Mouse (Mus musculus) liver, adult 2 months (tissue): ENCODE measurements around the gene Uxs1. TPM values are rescaled to one million over a fixed set of nuclear protein-coding genes. Genes with fewer than 3 reads are reported as not detected.
A peak's percentile ranks its signal among the peaks of the same experiment; 100 is the strongest.

ENCODE experiments used
- DNase-seq: peaks from one replicate; pipeline ENCODE4 v3.0.0-alpha.2; 2011; ENCODE audit warnings: low read depth, low spot score; ENCODE audit errors: extremely low read depth
- H3K27ac ChIP-seq: fragments of 200-500 bp; replicated peaks from 2 replicates; pipeline ENCODE4 v1.5.1; 2012; ENCODE audit warnings: low read depth, mild to moderate bottlenecking, control low read depth, inconsistent platforms, low read length; ENCODE audit not compliant: insufficient read depth
- H3K27me3 ChIP-seq: fragments of 200-500 bp; 2 replicates; pipeline ENCODE4 v1.6.1; 2012; ENCODE audit warnings: mild to moderate bottlenecking, moderate library complexity, low read length, inconsistent platforms; ENCODE audit not compliant: control insufficient read depth, insufficient read depth
- H3K36me3 ChIP-seq: fragments of 200-500 bp; 2 replicates; pipeline ENCODE4 v1.6.1; 2012; ENCODE audit warnings: low read length, inconsistent platforms; ENCODE audit not compliant: control insufficient read depth, insufficient read depth
- H3K4me1 ChIP-seq: fragments of 200-500 bp; 2 replicates; pipeline ENCODE4 v1.6.1; 2011; ENCODE audit warnings: low read length; ENCODE audit not compliant: control insufficient read depth, insufficient read depth
- H3K4me3 ChIP-seq: fragments of 200-500 bp; 2 replicates; pipeline ENCODE4 v1.5.1; 2011; ENCODE audit warnings: low read depth, mild to moderate bottlenecking, control low read depth, low read length, moderate library complexity; ENCODE audit not compliant: insufficient read depth
- H3K79me2 ChIP-seq: fragments of 200-500 bp; 2 replicates; pipeline ENCODE4 v1.6.1; 2012; ENCODE audit warnings: inconsistent platforms, mild to moderate bottlenecking, low read length, moderate library complexity; ENCODE audit not compliant: control insufficient read depth, insufficient read depth
- H3K9ac ChIP-seq: fragments of 200-500 bp; 2 replicates; pipeline ENCODE4 v1.6.1; 2012; ENCODE audit warnings: low read depth, mild to moderate bottlenecking, control low read depth, inconsistent platforms, low read length
- CTCF ChIP-seq: fragments of 200-500 bp; IDR thresholded peaks from 2 replicates; pipeline ENCODE4 v1.5.1; 2011; ENCODE audit warnings: low read depth, low read length, control low read depth
- POLR2A ChIP-seq: fragments of 200-500 bp; IDR thresholded peaks from 2 replicates; pipeline ENCODE4 v1.6.1; 2011; ENCODE audit warnings: low read length, control low read depth; ENCODE audit not compliant: insufficient read depth; ENCODE audit errors: extremely low read depth
- WGBS: fragments of 180-500 bp; shearing (Covaris S2); methylation state at CpG from one replicate; pipeline ENCODE4 v1.1.7; 2018; 5-methylcytosine and 5-hydroxymethylcytosine counted together
- polyA plus RNA-seq: library from polyadenylated mRNA; depleted of rRNA; stranded (reverse); fragments of >200 nt; gene quantifications from 2 replicates; pipeline ENCODE4 v1.2.3, GENCODE M21; 2012
- total RNA-seq: library from RNA; depleted of rRNA; stranded (reverse); fragments of >200 nt; gene quantifications from 2 replicates; pipeline ENCODE4 v1.2.3, GENCODE M21; 2014

The Uxs1 gene
- total and polyA plus RNA-seq, 2 experiments: 6.7 to 8.9 TPM

DNA sequence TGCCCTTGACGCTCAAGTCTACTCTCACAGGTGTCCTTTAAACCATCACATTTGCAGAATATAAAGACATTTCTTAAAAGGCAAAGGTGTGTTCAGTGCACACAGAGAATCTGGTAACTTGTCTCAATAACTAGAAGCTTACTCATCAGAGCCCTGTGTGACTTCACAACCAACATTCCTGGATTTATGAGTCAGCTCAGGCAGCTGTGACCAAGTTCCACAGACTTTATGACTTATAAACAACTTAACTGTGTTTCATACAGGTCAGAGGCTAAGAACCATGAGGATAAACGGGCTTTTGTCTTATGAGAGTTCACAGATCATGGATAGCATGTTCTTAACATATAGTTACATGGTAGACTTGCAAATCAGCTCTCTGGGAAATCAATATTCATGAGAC is 8.5 kb downstream of the Uxs1 start:
- H3K9ac ChIP-seq: no peak overlapping the region
- WGBS: 85% methylated on average over 2 of the region's 2 CpGs
- no peaks in the 10 kb centered on the region; the same call in 1 of the 2 replicates for H3K36me3 ChIP-seq
- DNase-seq: no peak
- no peak for TF ChIP-seq POLR2A
- no peak for TF ChIP-seq CTCF
- H3K27me3 ChIP-seq: no peaks in the 10 kb centered on the region
- H3K4me3 ChIP-seq: no peak overlapping the region
- H3K27ac ChIP-seq: no peak overlapping the region
- H3K79me2 ChIP-seq: peaks cover 14% of the 10 kb centered on the region; the same call in 1 of the 2 replicates
- no peaks in the 10 kb centered on the region; the same call in none of the 2 replicates for H3K4me1 ChIP-seq

DNA sequence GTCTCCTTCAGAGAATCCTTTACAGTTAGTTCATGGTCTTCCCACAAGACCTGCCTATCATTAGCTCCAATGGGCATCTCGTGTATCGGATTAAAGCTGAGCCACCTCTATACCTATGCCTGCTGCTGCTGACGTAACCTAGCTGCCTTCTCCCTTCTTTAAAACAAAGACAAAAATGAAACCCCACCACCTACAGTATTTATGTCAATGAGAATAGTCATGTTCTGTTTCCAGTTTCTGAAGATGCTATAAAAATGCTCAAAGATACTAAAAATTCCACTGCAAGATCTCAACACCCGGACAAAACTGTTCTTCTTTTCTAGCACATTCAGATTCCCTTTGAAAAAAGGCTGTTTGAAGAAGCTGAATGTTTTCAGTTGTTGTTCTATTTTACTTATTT is 9.2 kb downstream of the Uxs1 start:
- H3K9ac ChIP-seq: no peak overlapping the region
- H3K79me2 ChIP-seq: peaks cover 14% of the 10 kb centered on the region; the same call in 1 of the 2 replicates
- H3K4me1 ChIP-seq: no peaks in the 10 kb centered on the region; the same call in none of the 2 replicates
- WGBS: 93% methylated on average over 4 of the region's 4 CpGs
- no peak for DNase-seq
- TF ChIP-seq CTCF: no peak
- H3K27ac ChIP-seq: no peak overlapping the region
- no peak overlapping the region for H3K4me3 ChIP-seq
- no peaks in the 10 kb centered on the region for H3K27me3 ChIP-seq
- no peaks in the 10 kb centered on the region; the same call in 1 of the 2 replicates for H3K36me3 ChIP-seq

DNA sequence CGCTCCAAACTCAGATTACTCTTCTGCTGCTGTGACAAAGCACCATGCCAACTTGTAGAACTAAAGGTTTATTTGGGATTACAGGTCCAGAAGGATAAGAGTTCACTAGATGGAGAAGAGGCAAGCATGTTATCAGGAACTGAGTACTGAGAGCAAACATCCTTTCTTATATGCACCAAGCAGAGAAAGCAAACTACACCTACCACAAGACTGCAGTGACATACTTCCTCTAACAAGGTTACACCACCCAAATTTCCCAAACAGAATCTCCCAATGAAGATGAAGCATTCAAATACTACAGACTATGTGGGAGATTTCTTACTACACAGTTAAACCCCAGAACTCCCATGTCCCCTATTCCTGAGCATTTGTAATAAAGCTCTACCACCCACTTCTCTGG is 15.8 kb downstream of the Uxs1 start:
- no peak for DNase-seq
- Histone ChIP-seq H3K27me3 (no peaks in the 10 kb centered on the region), H3K9ac (no peak overlapping the region), H3K79me2 (no peaks in the 10 kb centered on the region; the same call in 1 of the 2 replicates), H3K36me3 (no peaks in the 10 kb centered on the region; the same call in 1 of the 2 replicates), H3K4me3 (no peak overlapping the region), H3K4me1 (no peaks in the 10 kb centered on the region), H3K27ac (no peak overlapping the region)
- WGBS: 91% methylated on average over 1 of the region's 1 CpGs
- no peak for TF ChIP-seq CTCF
- no peak for TF ChIP-seq POLR2A

- H3K4me3 ChIP-seq: no peak overlapping the region
- H3K27me3 ChIP-seq: no peaks in the 10 kb centered on the region
- 71% methylated on average over 3 of the region's 3 CpGs for WGBS
- H3K36me3 ChIP-seq: no peaks in the 10 kb centered on the region
- DNase-seq: peak; percentile 24
- no peak for TF ChIP-seq CTCF
- no peak for TF ChIP-seq POLR2A
- no peaks in the 10 kb centered on the region for H3K4me1 ChIP-seq
- no peak overlapping the region for H3K9ac ChIP-seq
- no peaks in the 10 kb centered on the region; the same call in 1 of the 2 replicates for H3K79me2 ChIP-seq
- no peak overlapping the region for H3K27ac ChIP-seq
These were observed 16.5 kb downstream of the Uxs1 start for GRCm38 (mm10) chr1:43811055-43811454.

DNA sequence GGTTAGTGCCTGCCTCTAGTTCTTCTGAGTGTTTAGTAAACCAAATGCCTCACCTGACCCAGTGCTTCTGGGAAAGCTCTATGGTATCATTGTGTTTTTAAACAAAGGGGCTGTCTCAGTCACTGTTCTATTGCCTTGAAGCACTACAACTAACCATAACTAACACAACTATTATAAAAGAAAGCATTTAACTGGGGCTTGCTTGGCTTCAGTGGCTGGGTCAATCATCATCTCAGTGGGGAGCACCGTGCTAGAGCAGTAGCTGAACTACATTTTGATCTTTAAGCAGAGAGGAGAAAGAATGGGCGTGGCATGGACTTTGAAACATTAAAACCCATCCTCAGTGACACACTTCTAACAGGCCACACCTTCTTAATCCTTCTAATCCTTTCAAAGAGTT is 18.2 kb downstream of the Uxs1 start:
- no peaks in the 10 kb centered on the region for H3K27me3 ChIP-seq
- no peak for DNase-seq
- no peaks in the 10 kb centered on the region for H3K36me3 ChIP-seq
- H3K9ac ChIP-seq: no peak overlapping the region
- WGBS: 100% methylated on average over 2 of the region's 2 CpGs
- H3K79me2 ChIP-seq: no peaks in the 10 kb centered on the region; the same call in 1 of the 2 replicates
- H3K27ac ChIP-seq: no peak overlapping the region
- no peak overlapping the region for H3K4me3 ChIP-seq
- H3K4me1 ChIP-seq: no peaks in the 10 kb centered on the region
- TF ChIP-seq POLR2A: no peak
- TF ChIP-seq CTCF: no peak

- Histone ChIP-seq H3K4me3 (no peak overlapping the region), H3K4me1 (no peaks in the 10 kb centered on the region), H3K36me3 (peaks cover 14% of the 10 kb centered on the region), H3K9ac (no peak overlapping the region), H3K27me3 (no peaks in the 10 kb centered on the region), H3K27ac (no peak overlapping the region), H3K79me2 (no peaks in the 10 kb centered on the region)
- no peak for DNase-seq
- no peak for TF ChIP-seq POLR2A
- TF ChIP-seq CTCF: no peak
- WGBS: 96% methylated on average over 1 of the region's 1 CpGs
These were observed 23.6 kb downstream of the Uxs1 start for GRCm38 (mm10) chr1:43803906-43804474.
